Mouse (Mus musculus): ENCODE results near the gene Olfr676.
"Not testable (repeated sequence)": the region's sequence is repeated elsewhere in the genome, so short reads cannot be mapped to it uniquely, and the experiment has no call there.

Olfr676 gene

GRCm38 (mm10) chr7:105032398-105032797 is at the start of gene Olfr676:
TSS of gene Olfr676 (plus strand) at chr7:105032698.
- DNase-seq = no peak

GRCm38 (mm10) chr7:105001929-105002328 is 30.6 kb upstream of the Olfr676 start, which contains the start of gene Olfr672:
TSS of gene Olfr672 (minus strand) at chr7:105002029.
- DNase-seq = no peak

GRCm38 (mm10) chr7:105022530-105022929 is 10.0 kb upstream of the Olfr676 start:
- DNase-seq = no peak

GRCm38 (mm10) chr7:105028360-105028759 is 4.1 kb upstream of the Olfr676 start, which contains the start of gene Olfr675:
TSS of gene Olfr675 (minus strand) at chr7:105028460.
- no peak for DNase-seq

GRCm38 (mm10) chr7:105033836-105034235 is 1.3 kb downstream of the Olfr676 start:
- DNase-seq = not testable (repeated sequence)

- no peak for DNase-seq
Measured at GRCm38 (mm10) chr7:105058951-105059350, 26.5 kb downstream of the Olfr676 start.

GRCm38 (mm10) chr7:105064175-105064574 is 31.7 kb downstream of the Olfr676 start, which contains the start of gene Olfr678:
TSS of gene Olfr678 (plus strand) at chr7:105064475.
- no peak for DNase-seq

- DNase-seq = no peak
Measured at GRCm38 (mm10) chr7:105080905-105081304, 48.4 kb downstream of the Olfr676 start, which contains the start of gene Olfr679. TSS of gene Olfr679 (plus strand) at chr7:105081205.
